Mouse (Mus musculus) heart, adult 2 months (tissue): Measurements from ENCODE around the gene Carm1.

Source experiments
- CTCF ChIP-seq: fragments of 200-600 bp; IDR thresholded peaks from 2 replicates; pipeline ENCODE4 v1.8.1; 2022; ENCODE audit warnings: antibody characterized with exemption, mild to moderate bottlenecking, moderate library complexity
- EP300 ChIP-seq: fragments of 200-500 bp; IDR thresholded peaks from 2 replicates; pipeline ENCODE4 v1.6.1; 2011; ENCODE audit warnings: low read depth, low read length, control low read depth; ENCODE audit not compliant: insufficient read depth
- POLR2A ChIP-seq: fragments of 200-500 bp; IDR thresholded peaks from 2 replicates; pipeline ENCODE4 v1.6.1; 2011; ENCODE audit warnings: mild to moderate bottlenecking, low read depth, low read length, control low read depth; ENCODE audit not compliant: insufficient read depth

GRCm38 (mm10) chr9:21617066-21617465 is 70.4 kb downstream of the Carm1 start:
- no peak for TF ChIP-seq CTCF
- no peak for TF ChIP-seq POLR2A
- TF ChIP-seq EP300, result no peak
